Mouse (Mus musculus) layer of hippocampus, adult 11-12 months (tissue): ENCODE results near the gene Tmem150c.

ENCODE experiments used
- DNase-seq: peaks from one replicate; pipeline ENCODE4 v3.0.0; 2022; ENCODE audit warnings: low spot score

Gene Tmem150c

DNA sequence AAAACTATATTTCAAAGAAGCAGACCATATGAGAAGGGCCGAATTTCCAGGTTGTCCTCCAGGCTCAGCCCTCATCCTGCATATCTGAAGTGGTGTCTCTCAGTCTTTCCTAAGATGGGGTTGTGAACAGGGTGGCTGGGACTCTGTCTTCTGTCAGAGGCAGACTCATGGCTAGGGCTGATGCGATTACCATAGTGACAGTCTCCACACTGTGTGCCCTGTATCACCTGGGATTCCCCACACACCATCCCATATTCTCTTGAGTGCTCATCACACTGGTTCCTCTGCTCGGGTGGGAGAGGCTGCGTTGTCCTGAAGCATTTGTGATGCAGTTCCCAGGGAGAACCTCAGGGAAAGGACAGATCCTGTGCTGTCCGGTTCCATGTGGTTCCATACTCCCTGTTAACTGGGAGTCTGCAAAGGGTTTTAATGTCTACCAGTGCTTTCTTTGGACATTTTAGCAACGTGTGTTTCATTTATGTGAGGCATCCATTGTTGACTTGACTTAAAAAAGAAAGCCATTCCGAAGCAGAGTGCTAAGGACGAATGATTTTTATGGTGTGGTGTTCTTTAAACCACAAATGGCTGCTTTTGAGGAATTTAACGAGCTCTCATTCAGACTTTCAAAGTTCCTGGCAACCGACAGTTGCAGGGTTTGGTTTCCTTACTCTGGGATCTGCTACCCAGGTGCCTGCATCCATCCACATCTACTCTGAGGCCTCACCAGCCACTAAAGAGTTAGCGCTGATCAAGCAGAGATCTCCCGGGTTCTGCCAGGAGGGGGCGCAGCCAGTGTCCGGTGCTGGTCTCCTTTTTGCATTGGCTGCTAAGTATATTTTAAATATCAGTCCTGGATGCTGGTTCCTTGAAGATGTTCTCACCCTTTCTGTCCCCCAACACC lies 7.2 kb upstream of the Tmem150c start:
- DNase-seq: peak; percentile 66

DNA sequence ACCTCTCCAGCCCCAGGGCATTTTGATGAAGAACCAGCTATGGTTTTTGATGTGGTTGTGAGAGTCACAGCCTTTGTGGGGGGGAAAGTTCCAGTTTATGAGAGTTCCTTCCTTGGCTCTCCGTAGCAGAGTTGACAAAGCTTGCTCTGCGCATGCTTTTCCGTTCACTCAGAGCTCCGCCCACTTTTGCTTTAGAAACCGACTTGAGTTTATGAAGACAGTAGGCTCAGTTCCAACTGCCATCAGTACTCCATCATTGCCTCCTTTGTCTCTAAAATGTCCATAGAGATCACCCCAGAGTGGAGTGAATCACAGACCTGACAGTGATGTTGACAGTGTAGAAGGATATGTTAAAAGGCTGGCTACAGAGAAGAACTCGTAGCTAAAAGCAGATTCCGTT lies 3.8 kb upstream of the Tmem150c start:
- DNase-seq: no peak

DNA sequence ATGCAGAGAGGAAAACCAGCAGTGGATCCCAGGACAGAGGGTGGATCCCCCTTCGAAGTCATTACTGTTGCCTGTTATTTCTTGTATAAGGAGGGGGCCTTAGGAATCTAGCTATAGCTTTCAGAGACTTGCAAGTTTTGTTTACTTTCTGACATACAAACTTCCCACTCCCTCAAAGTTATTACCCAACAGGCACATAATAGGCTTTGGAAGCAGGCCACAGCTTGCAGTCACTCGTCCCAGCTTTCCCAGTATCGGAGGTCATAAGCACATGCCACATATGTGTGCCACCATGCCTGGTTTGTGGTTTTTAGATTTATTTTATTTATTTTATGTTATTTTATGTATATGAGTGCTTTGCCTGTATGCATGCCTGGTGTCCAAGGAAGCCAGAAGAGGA lies 3.2 kb upstream of the Tmem150c start:
- no peak for DNase-seq

GRCm38 (mm10) chr5:100162053-100162452 lies 2.4 kb upstream of the Tmem150c start:
- DNase-seq: no peak

- peak; percentile 26 for DNase-seq
These were observed 594 bp downstream of the Tmem150c start for GRCm38 (mm10) chr5:100158791-100159637.

DNA sequence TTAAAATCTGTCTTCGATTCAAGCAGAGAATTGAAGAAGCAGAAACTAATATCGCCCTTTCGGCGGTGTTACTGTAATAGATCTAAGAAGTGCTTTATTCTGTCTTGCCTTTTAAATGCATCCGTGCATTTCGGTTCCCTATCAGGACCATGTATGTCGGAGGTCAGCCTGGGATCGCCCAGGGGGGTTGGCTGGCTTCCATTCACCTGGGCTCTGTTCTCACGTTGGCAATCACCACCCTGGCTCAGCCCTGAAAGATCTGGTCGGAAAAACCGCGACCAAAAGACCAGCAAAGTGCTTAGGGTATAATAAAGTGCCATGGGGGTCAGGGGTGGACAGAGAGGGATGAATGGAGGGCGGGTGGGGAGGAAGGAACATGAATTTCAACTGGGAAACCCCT lies 1.3 kb downstream of the Tmem150c start:
- DNase-seq: no peak

DNA sequence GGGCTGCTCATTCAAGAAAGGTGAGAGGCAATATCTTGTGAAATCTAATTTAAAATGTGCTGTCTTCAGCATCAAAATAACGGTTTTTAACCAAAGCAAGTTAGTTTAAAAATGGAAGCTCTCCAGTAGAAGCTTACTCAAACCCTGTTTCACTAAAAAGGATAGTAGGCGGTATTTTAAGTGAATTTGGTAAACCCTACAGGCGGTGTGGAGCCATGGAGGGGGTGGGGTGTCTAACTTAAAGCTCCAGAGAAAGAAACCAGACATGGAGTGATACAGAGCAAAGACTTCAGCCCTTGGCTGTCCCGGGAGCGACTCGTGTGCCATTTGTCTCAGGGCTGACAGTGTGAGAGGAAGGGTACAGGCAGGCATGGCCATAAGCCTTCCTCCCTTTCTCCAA lies 4.0 kb downstream of the Tmem150c start:
- DNase-seq: no peak

- DNase-seq: no peak
These were observed 9.6 kb downstream of the Tmem150c start for GRCm38 (mm10) chr5:100149967-100150366.

DNA sequence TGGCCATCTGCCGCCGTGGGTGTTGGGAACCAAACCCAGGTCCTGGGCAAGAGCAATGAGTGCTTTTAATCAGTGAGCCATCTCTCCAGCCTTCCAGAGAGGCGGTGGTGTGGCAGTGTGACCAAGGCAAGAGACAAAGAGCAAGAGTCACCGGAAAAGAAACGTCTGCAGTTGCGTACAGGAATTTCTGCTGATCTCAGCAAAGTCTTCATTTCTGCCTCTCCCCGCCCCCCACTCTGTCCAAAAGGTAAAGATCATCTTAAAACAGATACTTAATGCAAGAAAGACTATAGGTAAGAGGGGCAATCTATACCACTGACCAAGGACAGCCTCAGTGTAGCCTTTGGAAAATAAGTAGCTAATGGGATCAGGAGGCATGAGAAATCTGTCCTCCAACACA lies 14.8 kb downstream of the Tmem150c start:
- DNase-seq: no peak

- peak; percentile 42 for DNase-seq
These were observed 32.3 kb downstream of the Tmem150c start for GRCm38 (mm10) chr5:100127283-100127682.

DNA sequence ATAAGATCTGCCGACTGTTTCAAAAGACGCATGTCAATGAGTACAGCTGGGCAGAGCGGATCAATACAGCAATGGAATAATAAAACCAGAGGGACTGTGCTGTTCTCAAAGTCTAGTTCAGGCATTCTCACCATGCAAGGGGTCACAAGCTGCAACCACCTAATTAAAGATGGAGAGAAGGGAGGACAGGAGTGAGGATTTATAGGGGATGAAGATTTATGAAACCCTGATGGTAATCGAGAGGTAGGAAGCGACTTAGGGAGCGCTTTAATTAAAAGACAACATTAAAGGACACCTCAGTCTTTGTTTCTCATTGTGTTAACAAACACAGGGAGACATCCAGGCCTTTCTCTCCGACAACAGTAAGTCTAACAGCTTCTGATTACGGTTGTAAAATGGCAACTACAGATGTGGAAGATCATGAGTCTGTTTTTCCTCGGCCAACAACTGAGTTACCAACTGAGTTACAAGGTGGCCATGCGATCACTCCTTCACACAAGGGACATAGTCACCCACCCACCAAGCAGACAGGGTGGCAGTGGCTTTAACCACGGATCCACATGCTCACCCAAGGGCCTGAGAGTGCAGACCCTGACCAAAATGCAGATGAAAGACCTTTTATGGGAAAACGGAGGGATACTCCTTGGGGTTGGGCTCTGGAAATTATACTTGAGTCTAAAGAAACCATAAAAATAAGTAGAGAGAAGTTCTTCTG lies 34.0 kb downstream of the Tmem150c start:
- no peak for DNase-seq

DNA sequence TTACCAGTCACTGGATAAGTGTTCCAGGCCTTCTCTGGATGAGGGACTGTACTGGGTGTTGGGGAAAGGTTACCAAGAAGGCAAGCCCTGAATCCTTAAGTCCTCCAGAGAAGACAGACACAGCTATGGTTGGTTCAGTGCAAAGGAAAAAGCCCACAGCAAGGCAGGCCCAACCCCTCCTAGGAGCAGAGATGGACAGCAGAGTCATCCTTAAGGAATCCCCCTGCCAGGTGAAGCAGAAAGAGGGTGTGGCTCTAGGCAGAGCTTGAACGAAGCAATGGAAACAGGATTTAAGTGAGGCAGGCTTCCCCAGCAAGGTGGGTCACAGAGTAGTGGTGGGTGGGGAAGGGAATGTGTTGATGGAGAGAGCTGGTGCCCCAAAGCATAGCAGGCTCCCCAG lies 35.1 kb downstream of the Tmem150c start:
- no peak for DNase-seq

DNA sequence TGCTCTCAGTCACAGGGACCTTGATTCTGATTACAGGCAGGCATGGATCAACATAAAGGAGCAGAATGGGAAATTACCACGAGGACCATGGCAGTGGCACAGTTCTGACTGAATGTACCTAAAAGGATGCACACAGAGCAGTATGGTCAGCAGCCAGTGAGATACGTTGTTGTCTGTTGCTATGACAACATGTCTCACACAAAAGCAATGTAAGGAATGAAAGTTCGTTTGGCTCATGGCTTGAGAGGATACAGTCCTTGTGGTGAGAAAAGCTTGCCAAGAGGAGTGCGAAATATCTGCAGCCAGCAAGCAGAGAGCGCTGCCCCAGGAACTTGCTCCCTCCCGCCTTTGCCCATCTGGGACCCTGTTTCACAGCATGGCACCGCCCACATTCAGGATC lies 36.3 kb downstream of the Tmem150c start:
- DNase-seq: no peak

GRCm38 (mm10) chr5:100121170-100121569 lies 38.4 kb downstream of the Tmem150c start:
- DNase-seq: no peak

GRCm38 (mm10) chr5:100120711-100121141 lies 38.9 kb downstream of the Tmem150c start:
- no peak for DNase-seq

- DNase-seq: no peak
These were observed 40.3 kb downstream of the Tmem150c start for GRCm38 (mm10) chr5:100119331-100119730.

DNA sequence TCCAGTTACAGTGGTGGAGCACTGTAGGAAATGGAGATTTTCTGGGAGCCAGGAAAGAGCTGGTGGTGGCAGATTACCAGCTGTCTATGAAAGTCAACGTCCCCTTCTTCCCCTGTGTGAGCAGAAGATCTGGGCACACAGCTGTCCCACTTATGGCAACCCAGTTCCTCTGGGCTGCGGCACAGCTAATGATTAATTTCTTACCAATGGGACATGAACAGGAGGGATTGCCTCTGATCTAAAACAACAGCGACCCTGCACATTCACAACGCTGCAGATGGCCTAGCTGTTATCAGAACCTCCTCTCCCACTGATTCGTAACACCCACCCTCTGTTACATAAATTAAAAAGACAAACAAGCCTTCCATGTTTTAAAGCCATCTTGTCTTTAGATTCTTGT lies 46.2 kb downstream of the Tmem150c start:
- DNase-seq: peak; percentile 44

- DNase-seq: no peak
These were observed 49.0 kb downstream of the Tmem150c start for GRCm38 (mm10) chr5:100110581-100110980.

GRCm38 (mm10) chr5:100109543-100110282 lies 49.9 kb downstream of the Tmem150c start:
- DNase-seq: peak; percentile 54

DNA sequence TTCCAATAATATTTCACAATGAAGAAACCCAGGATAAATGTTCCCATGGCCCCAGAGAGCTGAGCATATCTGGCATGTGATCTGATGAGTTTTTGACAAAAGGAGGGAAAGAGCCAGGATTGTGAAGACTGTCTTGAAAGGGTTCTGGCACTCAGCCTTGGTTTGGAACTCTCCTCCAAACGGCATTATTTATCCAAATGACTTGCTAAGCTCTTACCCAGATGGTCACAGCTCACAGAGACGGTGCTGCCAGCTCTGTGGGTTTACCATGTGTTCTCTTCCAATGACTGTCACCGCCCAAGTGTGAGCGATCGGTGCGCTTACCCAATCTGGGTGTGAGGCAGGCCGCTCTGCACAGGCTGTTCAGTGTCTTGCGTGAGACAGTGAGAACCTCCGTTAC lies 50.7 kb downstream of the Tmem150c start:
- DNase-seq: peak; percentile 84

- no peak for DNase-seq
These were observed 57.2 kb downstream of the Tmem150c start for GRCm38 (mm10) chr5:100102395-100102794.

- no peak for DNase-seq
These were observed 61.6 kb downstream of the Tmem150c start for GRCm38 (mm10) chr5:100097967-100098366.
